Mouse (Mus musculus) heart, adult 2 months (tissue): ENCODE measurements at regions not wholly inside any gene's neighbourhood (a gene's known extent, or its start where the extent isn't known, plus 50 kb on each side); places are given as distances from the start of the nearest gene placed in this dataset.

Experiments
- DNase-seq, 2 experiments: peaks; one replicate each; pipeline ENCODE4 v3.0.0; 2021
- H3K27ac ChIP-seq: fragments of 200-600 bp; 2 replicates; pipeline ENCODE4 v1.8.1; 2022
- H3K27me3 ChIP-seq: fragments of 200-500 bp; 2 replicates; pipeline ENCODE4 v1.6.1; 2012; ENCODE audit warnings: mild to moderate bottlenecking, low read length, inconsistent platforms, mixed read lengths; ENCODE audit not compliant: control insufficient read depth, insufficient read depth
- H3K36me3 ChIP-seq: fragments of 200-500 bp; 2 replicates; pipeline ENCODE4 v1.6.1; 2012; ENCODE audit warnings: low read length, inconsistent platforms; ENCODE audit not compliant: control insufficient read depth, insufficient read depth
- H3K4me1 ChIP-seq: fragments of 200-500 bp; 2 replicates; pipeline ENCODE4 v1.6.1; 2011; ENCODE audit warnings: low read length; ENCODE audit not compliant: control insufficient read depth, insufficient read depth
- H3K4me3 ChIP-seq: fragments of 200-600 bp; 2 replicates; pipeline ENCODE4 v1.8.1; 2022
- H3K79me2 ChIP-seq: fragments of 200-500 bp; replicated peaks from 2 replicates; pipeline ENCODE4 v1.6.1; 2012; ENCODE audit warnings: mild to moderate bottlenecking, inconsistent platforms, low read length, moderate library complexity, mixed read lengths; ENCODE audit not compliant: control insufficient read depth, insufficient read depth
- H3K9ac ChIP-seq: fragments of 200-500 bp; 2 replicates; pipeline ENCODE4 v1.6.1; 2012; ENCODE audit warnings: low read depth, mild to moderate bottlenecking, control low read depth, inconsistent platforms, low read length, mixed read lengths
- CTCF ChIP-seq: fragments of 200-600 bp; IDR thresholded peaks from 2 replicates; pipeline ENCODE4 v1.8.1; 2022; ENCODE audit warnings: antibody characterized with exemption, mild to moderate bottlenecking, moderate library complexity
- EP300 ChIP-seq: fragments of 200-500 bp; IDR thresholded peaks from 2 replicates; pipeline ENCODE4 v1.6.1; 2011; ENCODE audit warnings: low read depth, low read length, control low read depth; ENCODE audit not compliant: insufficient read depth
- POLR2A ChIP-seq: fragments of 200-500 bp; IDR thresholded peaks from 2 replicates; pipeline ENCODE4 v1.6.1; 2011; ENCODE audit warnings: mild to moderate bottlenecking, low read depth, low read length, control low read depth; ENCODE audit not compliant: insufficient read depth
- WGBS: fragments of 180-500 bp; shearing (Covaris S2); methylation state at CpG from one replicate; pipeline ENCODE4 v1.1.7; 2018; 5-methylcytosine and 5-hydroxymethylcytosine counted together
- intact Hi-C: fragments of 180-260 bp; cut with DNase I; formaldehyde crosslinking; loops from one replicate; pipeline ENCODE4 v1.15.1; 2025

- H3K36me3 ChIP-seq = no peaks in the 10 kb centered on the region
- TF ChIP-seq POLR2A = no peak
- no peak for TF ChIP-seq EP300
- no peak for TF ChIP-seq CTCF
- no peaks in the 10 kb centered on the region for H3K27me3 ChIP-seq
- H3K9ac ChIP-seq = no peak overlapping the region
- no peaks in the 10 kb centered on the region for H3K4me1 ChIP-seq
- intact Hi-C loops = no loop called here
- DNase-seq = no peak
- H3K4me3 ChIP-seq = no peak overlapping the region
- WGBS = 98% methylated on average over 4 of the region's 4 CpGs
- no peaks in the 10 kb centered on the region for H3K79me2 ChIP-seq
- H3K27ac ChIP-seq = no peak overlapping the region
Observed at GRCm38 (mm10) chr15:36945309-36945708, 62.3 kb downstream of the Zfp706 start.

- no peak overlapping the region for H3K4me3 ChIP-seq
- H3K27ac ChIP-seq = no peak overlapping the region
- no peaks in the 10 kb centered on the region for H3K27me3 ChIP-seq
- H3K4me1 ChIP-seq = no peaks in the 10 kb centered on the region
- no peak overlapping the region for H3K9ac ChIP-seq
- no peaks in the 10 kb centered on the region for H3K79me2 ChIP-seq
- 89% methylated on average over 8 of the region's 8 CpGs for WGBS
- intact Hi-C loops = no loop called here
- no peak for TF ChIP-seq CTCF
- no peak for TF ChIP-seq POLR2A
- no peak for TF ChIP-seq EP300
- H3K36me3 ChIP-seq = no peaks in the 10 kb centered on the region
- no peak for DNase-seq
Observed at GRCm38 (mm10) chr15:36944556-36945171, 62.9 kb downstream of the Zfp706 start.

GRCm38 (mm10) chr15:36943492-36944112 is 64.0 kb downstream of the Zfp706 start:
- Histone ChIP-seq H3K27ac (no peak overlapping the region), H3K79me2 (no peaks in the 10 kb centered on the region), H3K9ac (no peak overlapping the region), H3K36me3 (no peaks in the 10 kb centered on the region), H3K4me1 (no peaks in the 10 kb centered on the region), H3K4me3 (no peak overlapping the region), H3K27me3 (no peaks in the 10 kb centered on the region)
- intact Hi-C loops = no loop called here
- WGBS = 82% methylated on average over 12 of the region's 12 CpGs
- TF ChIP-seq POLR2A (no peak), EP300 (no peak), CTCF (no peak)
- no peak for DNase-seq

GRCm38 (mm10) chr15:36942261-36942660 is 65.3 kb downstream of the Zfp706 start:
- Histone ChIP-seq H3K4me3 (no peak overlapping the region), H3K27ac (peak overlapping the region; percentile 20), H3K36me3 (no peaks in the 10 kb centered on the region), H3K79me2 (no peaks in the 10 kb centered on the region), H3K9ac (no peak overlapping the region), H3K27me3 (no peaks in the 10 kb centered on the region), H3K4me1 (peaks cover 3% of the 10 kb centered on the region)
- no peak for TF ChIP-seq POLR2A
- WGBS = 70% methylated on average over 4 of the region's 4 CpGs
- intact Hi-C loops = no loop called here
- no peak for DNase-seq

GRCm38 (mm10) chr15:36941741-36942140 is 65.8 kb downstream of the Zfp706 start:
- peaks cover 3% of the 10 kb centered on the region for H3K4me1 ChIP-seq
- intact Hi-C loops = no loop called here
- DNase-seq = no peak
- no peak overlapping the region for H3K9ac ChIP-seq
- H3K27ac ChIP-seq = peak overlapping the region; percentile 20
- H3K4me3 ChIP-seq = no peak overlapping the region
- no peaks in the 10 kb centered on the region for H3K79me2 ChIP-seq
- no peak for TF ChIP-seq POLR2A
- no peak for TF ChIP-seq EP300
- no peak for TF ChIP-seq CTCF
- no peaks in the 10 kb centered on the region for H3K36me3 ChIP-seq
- no peaks in the 10 kb centered on the region for H3K27me3 ChIP-seq
- 85% methylated on average over 5 of the region's 5 CpGs for WGBS

- H3K36me3 ChIP-seq = no peaks in the 10 kb centered on the region
- no peaks in the 10 kb centered on the region for H3K79me2 ChIP-seq
- no peak overlapping the region for H3K27ac ChIP-seq
- no peak overlapping the region for H3K9ac ChIP-seq
- no peaks in the 10 kb centered on the region for H3K27me3 ChIP-seq
- no peak overlapping the region for H3K4me3 ChIP-seq
- DNase-seq = no peak
- no peak for TF ChIP-seq CTCF
- TF ChIP-seq EP300 = no peak
- TF ChIP-seq POLR2A = no peak
- intact Hi-C loops = loop anchor here (2.0 to 5.0 kb wide), 3 partner anchors 67 to 145 kb away; partner anchors contain the start of gene Zfp706
- WGBS = 89% methylated on average over 9 of the region's 9 CpGs
- peaks cover 3% of the 10 kb centered on the region for H3K4me1 ChIP-seq
Observed at GRCm38 (mm10) chr15:36939608-36940007, 68.0 kb downstream of the Zfp706 start.
